Mouse (Mus musculus): ENCODE data around the gene H6pd. TPM values are rescaled to one million over a fixed set of nuclear protein-coding genes. Genes with fewer than 3 reads are reported as not detected.
"Not testable (repeated sequence)": the region's sequence is repeated elsewhere in the genome, so short reads cannot be mapped to it uniquely, and the experiment has no call there.

The H6pd gene
- total RNA-seq (2021) = 10 to 100 TPM; 39.8 to 45.4 TPM

DNA sequence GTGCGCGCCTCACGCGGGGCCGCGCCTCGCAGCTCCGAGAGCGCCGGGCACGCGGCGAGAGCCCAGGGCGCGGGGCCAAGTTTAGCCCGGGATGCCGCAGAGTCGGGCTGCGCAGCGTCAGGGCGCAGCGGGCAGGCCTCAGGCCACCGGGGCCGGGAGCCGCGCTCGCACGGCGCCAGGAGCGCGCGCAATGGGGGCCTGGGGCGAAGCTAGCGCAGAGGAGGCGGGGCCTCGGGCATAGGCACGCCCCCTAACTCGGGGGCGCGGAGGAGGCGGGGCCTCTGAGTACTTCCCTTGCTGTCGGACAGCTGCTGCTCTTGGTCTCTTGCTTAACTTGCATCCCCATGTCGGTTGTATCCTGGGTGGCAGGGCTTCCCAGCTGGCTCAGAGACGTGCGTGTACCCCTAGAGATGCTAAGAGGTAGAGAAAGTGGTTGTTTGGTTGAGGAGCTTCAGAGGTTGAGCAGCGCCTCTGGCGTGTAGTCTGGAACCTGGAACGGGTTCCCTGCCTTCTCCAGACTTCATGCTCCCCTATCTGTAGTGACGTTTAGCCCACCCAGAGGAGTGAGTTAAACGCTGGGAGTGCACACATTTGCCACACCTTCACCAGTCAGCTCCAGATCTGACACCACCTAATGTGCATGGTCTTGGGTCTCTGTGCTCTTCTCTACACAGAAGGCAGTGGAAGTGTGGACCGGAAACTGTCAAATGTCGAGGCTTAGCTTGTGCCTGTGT is at the start of gene H6pd:
TSS of gene H6pd (minus strand) at position 171 of the 734 bp plus-strand sequence.
- intact Hi-C loops (cut with DNase I) = loop anchor here (2.0 kb wide), 1 partner anchor 18 kb away; no protein-coding TSS in a partner anchor

DNA sequence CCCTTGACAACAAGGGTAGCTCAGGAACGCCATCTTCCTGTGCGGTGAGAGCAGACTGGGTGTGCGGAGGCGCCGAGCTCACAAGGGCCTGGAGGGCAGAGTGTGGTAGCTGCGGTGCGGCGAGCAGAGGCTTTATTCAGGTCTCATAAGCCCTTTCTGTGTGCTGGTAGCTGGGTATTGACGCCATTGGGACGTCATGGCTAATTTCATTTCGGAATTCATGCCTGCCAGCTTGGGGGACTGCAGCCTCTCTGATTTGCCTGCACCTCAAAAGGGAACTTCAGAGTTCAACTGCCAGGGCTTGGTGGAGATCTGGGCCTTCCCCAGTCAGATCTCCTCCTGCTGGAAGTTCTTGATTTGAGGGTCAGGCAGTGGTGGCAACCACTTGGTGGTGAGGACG is 48.9 kb upstream of the H6pd start:
- intact Hi-C loops (cut with DNase I) = no loop called here
- no peak for DNase-seq (ENCODE audit: low spot score)

More for the DNA sequence above, at the start of gene H6pd:
- DNase-seq (ENCODE audit: low spot score) = peak; percentile 88

DNA sequence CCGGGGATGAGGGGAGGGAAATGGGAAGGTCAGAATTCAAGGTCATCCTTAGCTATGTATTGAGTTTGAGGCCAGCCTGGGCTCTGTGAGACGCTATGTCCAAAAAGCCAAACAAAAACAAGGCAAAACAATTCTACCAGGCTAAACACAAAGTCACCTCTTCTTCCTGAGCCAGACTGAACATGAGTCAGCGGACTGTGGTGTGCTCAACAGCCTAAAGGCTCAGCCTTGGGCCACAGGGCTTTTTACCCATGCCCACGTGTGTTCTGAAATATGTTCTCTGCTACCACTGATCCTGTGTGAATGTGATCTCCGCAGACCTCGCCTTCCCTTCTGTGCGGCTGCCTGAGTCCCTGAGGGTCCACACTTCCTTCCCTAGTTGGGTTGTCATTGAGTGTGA is 47.3 kb upstream of the H6pd start:
- DNase-seq (ENCODE audit: low spot score) = no peak
- intact Hi-C loops (cut with DNase I) = no loop called here

- intact Hi-C loops (cut with DNase I) = no loop called here
- DNase-seq (ENCODE audit: low spot score) = no peak
These were observed 43.6 kb upstream of the H6pd start for GRCm38 (mm10) chr4:150052380-150052779.

DNA sequence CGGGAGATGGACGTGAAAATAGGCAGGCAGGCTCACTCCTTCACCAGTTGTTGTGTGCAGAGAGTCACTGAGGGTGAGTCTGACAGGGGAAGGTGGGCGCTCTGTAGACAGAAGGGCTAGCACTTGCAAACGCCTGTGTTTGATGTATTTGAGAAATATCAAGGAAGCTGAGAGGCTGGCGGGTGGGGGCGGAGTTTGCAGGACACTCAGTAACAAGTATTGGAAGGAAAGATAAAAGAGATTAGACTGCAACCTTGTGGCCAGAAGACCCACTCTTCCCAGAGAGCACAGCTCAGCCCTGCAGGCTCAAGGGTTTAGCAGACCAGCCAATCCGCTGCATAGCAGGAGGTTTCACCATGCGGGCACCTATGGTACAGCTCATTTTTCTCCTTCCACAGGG is 42.7 kb upstream of the H6pd start:
- intact Hi-C loops (cut with DNase I) = no loop called here
- no peak for DNase-seq (ENCODE audit: low spot score)

DNA sequence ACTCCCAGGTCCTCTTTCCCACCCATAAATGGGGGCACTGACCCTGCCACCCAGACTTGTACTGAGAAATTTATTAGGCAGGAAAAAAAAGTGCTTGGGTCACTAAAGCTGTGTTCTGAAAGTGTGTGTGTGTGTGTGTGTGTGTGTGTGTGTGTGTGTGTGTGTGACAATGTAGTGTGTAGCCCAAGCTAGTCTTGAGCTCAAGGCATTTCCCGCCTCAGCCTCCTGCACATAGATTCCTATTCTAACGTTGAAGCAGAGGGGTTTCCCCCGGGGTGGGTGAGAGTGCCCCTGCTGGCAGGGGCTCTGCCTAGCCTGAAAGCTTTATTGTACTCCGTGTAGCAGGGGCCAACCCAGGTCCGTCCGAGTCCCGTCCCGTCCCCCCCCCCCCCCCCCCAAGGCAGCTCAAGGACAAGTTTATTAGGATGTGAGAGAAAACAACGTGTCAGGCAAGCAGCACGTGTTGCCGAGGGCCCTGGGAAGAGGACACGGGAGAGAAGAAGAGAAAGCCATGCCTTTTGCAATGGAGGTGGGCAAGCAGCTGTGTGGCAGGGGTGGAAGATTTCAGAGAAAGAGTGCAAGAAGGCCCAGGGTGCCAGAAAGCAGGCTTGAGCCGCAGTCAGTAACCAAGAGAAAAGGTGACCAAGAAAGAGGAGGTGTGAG is 40.9 kb upstream of the H6pd start:
- no peak for DNase-seq (ENCODE audit: low spot score)
- intact Hi-C loops (cut with DNase I) = no loop called here

DNA sequence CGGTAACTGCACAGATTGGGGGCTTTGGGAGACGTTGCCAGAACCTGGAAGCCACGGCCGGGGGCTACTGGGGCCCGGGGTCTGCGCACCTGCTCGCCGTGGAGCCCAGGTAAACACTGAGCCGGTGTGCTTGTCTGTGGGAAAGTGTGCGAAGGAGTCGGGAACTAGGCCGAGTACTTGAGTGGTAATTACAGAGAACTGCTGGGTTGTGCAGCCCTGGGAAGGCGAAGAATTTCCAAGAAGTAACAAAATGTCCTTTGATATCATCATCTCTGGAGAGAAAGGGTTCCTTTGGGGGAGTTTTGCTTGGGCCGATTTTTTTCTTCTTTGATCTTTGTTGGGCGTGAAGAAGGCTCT is 40.3 kb upstream of the H6pd start:
- DNase-seq (ENCODE audit: low spot score) = no peak
- intact Hi-C loops (cut with DNase I) = no loop called here

DNA sequence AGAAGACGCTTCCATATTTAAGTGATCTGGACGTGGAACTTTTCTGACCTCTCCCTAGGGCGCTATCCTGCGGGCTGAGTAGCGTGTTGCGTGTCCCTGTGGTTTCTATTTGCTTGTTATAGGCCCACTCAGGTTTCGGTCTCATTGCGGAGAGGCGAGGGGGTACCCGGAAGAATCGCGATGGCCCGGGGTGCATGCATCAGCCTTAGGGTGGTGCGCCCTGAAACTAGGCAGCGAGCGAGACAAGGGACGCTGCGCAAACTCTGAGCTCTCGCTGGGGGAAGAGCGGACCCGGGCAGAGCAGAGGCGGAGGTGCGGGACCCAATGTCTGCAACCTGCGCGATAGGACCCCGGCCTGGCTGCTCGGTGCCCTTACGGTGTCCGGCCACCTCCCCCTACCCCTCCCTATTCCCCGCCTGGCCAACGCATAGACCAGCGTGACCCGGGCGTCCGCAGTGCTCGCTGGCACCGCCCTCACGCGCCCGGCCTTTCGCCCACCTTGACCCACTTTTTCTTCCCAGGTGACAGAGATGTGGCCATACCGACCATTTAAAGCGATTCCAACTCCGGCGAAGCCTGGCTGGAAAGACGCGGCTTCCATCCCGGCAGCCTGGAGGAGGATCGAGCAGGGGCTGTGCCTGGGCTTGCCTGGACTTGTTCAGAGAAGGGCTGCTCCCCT is 39.8 kb upstream of the H6pd start:
- intact Hi-C loops (cut with DNase I) = no loop called here
- no peak for DNase-seq (ENCODE audit: low spot score)

GRCm38 (mm10) chr4:150048038-150048437 is 39.2 kb upstream of the H6pd start:
- peak; percentile 24 for DNase-seq (ENCODE audit: low spot score)
- intact Hi-C loops (cut with DNase I) = no loop called here

GRCm38 (mm10) chr4:150043591-150043990 is 34.8 kb upstream of the H6pd start:
- DNase-seq (ENCODE audit: low spot score) = no peak

GRCm38 (mm10) chr4:150041346-150042110 is 32.7 kb upstream of the H6pd start:
- intact Hi-C loops (cut with DNase I) = no loop called here
- no peak for DNase-seq (ENCODE audit: low spot score)

More at GRCm38 (mm10) chr4:150043591-150043990, 34.8 kb upstream of the H6pd start:
- intact Hi-C loops (cut with DNase I) = no loop called here

- intact Hi-C loops (cut with DNase I); DNase-seq (ENCODE audit: low spot score): not testable (repeated sequence)
These were observed 32.0 kb upstream of the H6pd start for GRCm38 (mm10) chr4:150040856-150041255.

DNA sequence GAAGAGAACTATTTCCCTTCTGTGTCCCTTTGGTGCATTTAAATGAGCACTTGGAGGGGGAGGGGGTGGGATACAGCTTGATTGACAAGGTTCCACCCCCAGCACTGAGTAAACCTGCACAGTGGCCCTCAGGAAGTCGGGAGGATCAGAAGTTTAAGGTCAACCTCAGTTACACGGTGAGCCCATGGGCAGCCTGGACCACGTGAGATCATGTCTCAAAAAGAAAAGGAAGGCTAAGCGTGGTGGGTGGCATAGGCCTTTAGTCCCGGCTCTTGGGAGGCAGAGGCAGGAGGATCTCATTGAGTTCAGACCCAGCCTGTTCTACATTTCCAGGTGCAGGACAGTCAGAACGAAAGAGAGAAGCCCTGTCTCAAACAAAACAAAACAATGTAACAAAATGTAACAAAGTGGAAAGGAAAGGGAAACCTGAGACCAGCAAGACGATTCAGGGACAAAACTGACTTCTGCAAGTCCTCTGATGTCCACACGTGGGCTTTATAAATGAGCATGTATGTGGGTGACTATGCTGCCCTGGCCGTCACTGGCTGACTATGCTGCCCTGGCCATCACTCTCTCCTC is 31.3 kb upstream of the H6pd start:
- intact Hi-C loops (cut with DNase I) = no loop called here
- no peak for DNase-seq (ENCODE audit: low spot score)

- intact Hi-C loops (cut with DNase I) = no loop called here
- DNase-seq (ENCODE audit: low spot score) = no peak
These were observed 29.7 kb upstream of the H6pd start for GRCm38 (mm10) chr4:150038533-150038932.

DNA sequence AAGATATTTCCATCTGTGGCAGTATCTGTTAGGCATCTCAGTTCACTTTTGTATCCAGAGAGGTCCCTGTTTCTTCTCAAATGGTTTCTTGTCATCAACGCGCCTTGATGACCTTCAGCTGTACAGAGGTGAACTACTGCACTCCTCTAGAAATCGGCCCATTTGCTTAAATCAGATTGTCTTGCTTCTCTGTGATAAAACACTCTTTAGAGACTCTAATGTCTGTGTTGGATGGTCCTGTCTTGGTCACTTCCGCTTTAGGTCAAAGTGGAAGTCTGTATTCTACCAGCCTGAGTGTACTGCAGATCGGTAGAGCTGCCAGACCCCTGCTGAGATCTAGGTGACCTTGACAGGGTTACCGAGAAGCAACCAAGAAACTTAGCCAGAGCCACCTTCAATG is 27.3 kb upstream of the H6pd start:
- no peak for DNase-seq (ENCODE audit: low spot score)
- intact Hi-C loops (cut with DNase I) = loop anchor here (2.0 kb wide), 1 partner anchor 37 kb away; no protein-coding TSS in a partner anchor

DNA sequence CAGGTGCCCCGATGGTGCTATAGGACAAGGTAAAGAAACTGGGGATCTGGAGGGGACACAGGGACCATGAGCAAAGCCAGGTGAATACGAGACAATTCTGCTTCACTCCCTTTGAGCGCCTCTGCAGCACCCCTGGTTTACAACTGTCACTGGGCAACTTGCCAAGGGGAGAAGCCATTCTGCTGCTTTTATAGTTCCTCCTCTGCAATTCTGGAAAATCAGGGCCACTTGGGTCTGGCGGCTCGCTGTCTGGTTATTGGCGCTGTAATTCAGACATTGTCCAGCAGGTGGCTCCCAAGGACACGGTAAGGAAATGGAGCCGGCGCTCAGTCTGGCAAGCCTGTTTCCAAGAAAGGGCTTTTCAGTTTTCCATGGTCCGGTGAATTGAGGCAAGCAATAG is 26.5 kb upstream of the H6pd start:
- intact Hi-C loops (cut with DNase I) = loop anchor here (1.0 kb wide), 1 partner anchor 64 kb away; no protein-coding TSS in a partner anchor
- DNase-seq (ENCODE audit: low spot score) = peak; percentile 54

DNA sequence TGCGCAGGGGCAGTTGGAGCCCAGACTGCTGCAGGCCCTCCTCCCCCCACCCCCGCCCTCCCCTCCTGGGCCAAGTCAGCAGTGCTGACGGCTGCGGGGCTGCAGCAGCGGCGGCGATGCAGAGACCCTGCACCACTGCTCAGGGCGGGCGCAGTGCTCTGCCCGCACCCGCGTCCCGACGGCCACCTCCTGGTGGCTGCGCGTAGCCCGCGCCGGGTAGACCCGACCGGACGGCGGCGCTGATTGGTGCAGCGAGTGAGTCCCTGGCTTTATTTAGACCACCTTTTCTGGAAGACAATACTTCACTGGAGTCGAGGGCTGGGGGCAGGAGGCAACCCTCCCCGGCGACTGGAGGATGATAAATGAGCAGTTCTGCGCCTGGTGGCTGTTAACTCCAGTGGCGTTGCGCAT is 24.4 kb upstream of the H6pd start:
- intact Hi-C loops (cut with DNase I) = no loop called here
- DNase-seq (ENCODE audit: low spot score) = no peak

GRCm38 (mm10) chr4:150031234-150031890 is 22.5 kb upstream of the H6pd start:
- intact Hi-C loops (cut with DNase I) = no loop called here
- DNase-seq (ENCODE audit: low spot score) = no peak

GRCm38 (mm10) chr4:150030449-150031233 is 21.8 kb upstream of the H6pd start:
- no peak for DNase-seq (ENCODE audit: low spot score)
- intact Hi-C loops (cut with DNase I) = no loop called here

Data from heart, postnatal 25 days (tissue).